Mouse (Mus musculus) cerebellum, adult 11-12 months (tissue): ENCODE results near the gene Gas2l2.

Experiments used
- DNase-seq: peaks from one replicate; pipeline ENCODE4 v3.0.0; 2022

The Gas2l2 gene

GRCm38 (mm10) chr11:83393062-83393461 is 36.2 kb downstream of the Gas2l2 start:
- DNase-seq, result no peak

GRCm38 (mm10) chr11:83383532-83383887 is 45.7 kb downstream of the Gas2l2 start:
- no peak for DNase-seq

GRCm38 (mm10) chr11:83382876-83383531 is 46.3 kb downstream of the Gas2l2 start:
- DNase-seq, result no peak

DNA sequence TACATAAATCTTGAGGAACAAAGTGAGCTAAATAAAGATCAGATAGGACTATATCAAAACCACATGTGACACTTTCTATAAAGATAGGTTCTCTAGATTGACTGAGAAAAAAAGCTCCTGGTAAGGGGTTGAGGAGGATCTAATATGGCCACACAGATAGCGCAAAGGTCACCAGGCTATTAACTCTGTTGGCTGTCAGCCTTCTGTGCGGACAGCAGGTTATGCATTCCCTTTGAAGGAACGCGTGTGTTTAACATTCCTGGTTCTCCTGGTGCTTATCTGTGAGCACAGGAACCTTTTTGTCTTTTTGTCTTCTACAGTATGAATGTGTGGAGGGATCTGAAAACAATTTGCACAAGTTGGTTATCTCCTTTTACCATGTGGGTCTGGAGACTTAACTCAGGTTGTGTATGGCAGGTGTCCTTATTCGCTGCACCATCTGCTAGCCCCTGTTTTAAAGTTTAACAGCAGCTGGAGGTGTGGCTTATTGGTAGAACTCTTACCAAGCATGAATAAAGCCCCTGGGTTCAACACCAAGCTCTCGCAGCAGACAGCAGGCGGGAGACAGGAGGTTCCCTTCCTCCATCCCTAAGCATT is 49.4 kb downstream of the Gas2l2 start:
- no peak for DNase-seq
